Comparison of ENCODE assay signal across 8 mouse cellular contexts in the genomic region with DNA sequence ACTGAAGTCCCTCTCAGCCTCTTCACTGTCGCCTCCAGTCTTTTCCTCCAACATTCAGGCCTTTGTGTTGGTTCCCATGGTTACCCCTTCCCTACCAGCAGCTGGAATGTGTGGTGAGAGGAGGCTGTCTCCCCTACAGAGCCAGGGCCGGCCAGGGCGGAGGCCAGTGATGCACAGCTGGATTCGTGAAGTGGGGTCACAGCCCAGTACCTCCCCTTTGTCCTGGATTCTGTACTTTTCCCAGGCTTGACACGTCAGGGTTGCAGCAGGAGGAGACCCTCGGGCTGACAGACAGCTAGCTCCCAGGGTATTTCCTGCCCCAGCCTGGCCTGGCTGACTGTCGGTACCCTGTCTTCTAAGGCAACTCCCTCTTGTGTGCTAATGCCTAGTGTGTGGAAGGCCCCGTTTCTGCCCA.
DNase-seq lines count a peak whose midpoint lies in the region; ATAC-seq and TF ChIP-seq lines count a peak whose summit lies in the region.

No protein-coding gene starts in this region.

- no peak overlapping the region for H3K4me2 ChIP-seq in kidney, postnatal 0 days (ENCODE audit: low read length)
- H3K4me2 ChIP-seq in embryonic facial prominence, embryonic 14.5 days (ENCODE audit: low read depth, low read length): no peak overlapping the region
- 0 out of 2 replicates have a peak overlapping the region, but pooled peaks have one; percentile 17 for H3K4me2 ChIP-seq in intestine, postnatal 0 days (replicated peaks; ENCODE audit: low read depth)
- H3K4me2 ChIP-seq in midbrain, embryonic 14.5 days (ENCODE audit: low read length): peak overlapping the region; percentile 25

- H3K36me3 ChIP-seq in kidney, postnatal 0 days (ENCODE audit: insufficient read depth, low read length): no peaks in the 10 kb centered on the region
- no peaks in the 10 kb centered on the region for H3K36me3 ChIP-seq in embryonic facial prominence, embryonic 14.5 days (ENCODE audit: control insufficient read depth, insufficient read depth, low read length)
- peaks cover 19% of the 10 kb centered on the region for H3K36me3 ChIP-seq in intestine, postnatal 0 days (ENCODE audit: control insufficient read depth, insufficient read depth)
- no peaks in the 10 kb centered on the region for H3K36me3 ChIP-seq in midbrain, embryonic 14.5 days (ENCODE audit: control insufficient read depth, insufficient read depth, low read length)

- 16% methylated on average over 8 of the region's 8 CpGs for WGBS in kidney, postnatal 0 days
- WGBS in embryonic facial prominence, embryonic 14.5 days: 13% methylated on average over 8 of the region's 8 CpGs
- 29% methylated on average over 8 of the region's 8 CpGs for WGBS in intestine, postnatal 0 days
- 3% methylated on average over 8 of the region's 8 CpGs for WGBS in midbrain, embryonic 14.5 days

- ATAC-seq in kidney, postnatal 0 days (replicated peaks; ENCODE audit: low FRiP score, low read depth): peak; percentile 89
- ATAC-seq in embryonic facial prominence, embryonic 14.5 days (ENCODE audit: low read depth): peak; percentile 92
- no peak for ATAC-seq in intestine, postnatal 0 days
- peak; percentile 86 for ATAC-seq in midbrain, embryonic 14.5 days (ENCODE audit: low FRiP score, low TSS enrichment)
- no peak for ATAC-seq in CD4-positive, CD25-positive, alpha-beta regulatory T cell, adult 4 months

- H3K9me3 ChIP-seq in kidney, postnatal 0 days (replicated peaks; ENCODE audit: low read length): no peaks in the 10 kb centered on the region
- peaks cover 11% of the 10 kb centered on the region for H3K9me3 ChIP-seq in embryonic facial prominence, embryonic 14.5 days (ENCODE audit: control insufficient read depth, low read length)
- no peaks in the 10 kb centered on the region for H3K9me3 ChIP-seq in intestine, postnatal 0 days (ENCODE audit: control insufficient read depth)
- peaks cover 5% of the 10 kb centered on the region; the same call in 1 of the 2 replicates for H3K9me3 ChIP-seq in midbrain, embryonic 14.5 days (ENCODE audit: control insufficient read depth, low read length)

- H3K27me3 ChIP-seq in kidney, postnatal 0 days (ENCODE audit: insufficient read depth, low read length): no peaks in the 10 kb centered on the region
- no peaks in the 10 kb centered on the region for H3K27me3 ChIP-seq in embryonic facial prominence, embryonic 14.5 days (replicated peaks; ENCODE audit: control insufficient read depth, insufficient read depth, low read length)
- H3K27me3 ChIP-seq in intestine, postnatal 0 days (replicated peaks; ENCODE audit: control insufficient read depth, insufficient read depth, low read length): no peaks in the 10 kb centered on the region
- H3K27me3 ChIP-seq in midbrain, embryonic 14.5 days (ENCODE audit: control insufficient read depth, insufficient read depth, low read length): no peaks in the 10 kb centered on the region

- H3K27ac ChIP-seq in kidney, postnatal 0 days: peak overlapping the region; percentile 3
- no peak overlapping the region for H3K27ac ChIP-seq in embryonic facial prominence, embryonic 14.5 days (replicated peaks; ENCODE audit: low read depth, low read length)
- H3K27ac ChIP-seq in intestine, postnatal 0 days (ENCODE audit: low read depth, low read length): peak overlapping the region; percentile 24; the same call in 1 of the 2 replicates
- H3K27ac ChIP-seq in midbrain, embryonic 14.5 days (replicated peaks; ENCODE audit: low read depth, low read length): peak overlapping the region; percentile 78

- no peak overlapping the region for H3K4me3 ChIP-seq in kidney, postnatal 0 days (replicated peaks; ENCODE audit: low read depth, low read length)
- no peak overlapping the region for H3K4me3 ChIP-seq in embryonic facial prominence, embryonic 14.5 days (ENCODE audit: low read depth, low read length)
- no peak overlapping the region for H3K4me3 ChIP-seq in intestine, postnatal 0 days (ENCODE audit: low read depth, low read length)
- H3K4me3 ChIP-seq in midbrain, embryonic 14.5 days (replicated peaks; ENCODE audit: low read depth, low read length): no peak overlapping the region

- no peak overlapping the region for H3K9ac ChIP-seq in kidney, postnatal 0 days (ENCODE audit: low read depth, low read length)
- no peak overlapping the region for H3K9ac ChIP-seq in embryonic facial prominence, embryonic 14.5 days (ENCODE audit: low read depth, low read length)
- H3K9ac ChIP-seq in intestine, postnatal 0 days (ENCODE audit: low read depth, low read length): no peak overlapping the region
- H3K9ac ChIP-seq in midbrain, embryonic 14.5 days (replicated peaks; ENCODE audit: low read length): no peak overlapping the region; the same call in 1 of the 2 replicates

- H3K4me1 ChIP-seq in kidney, postnatal 0 days (replicated peaks; ENCODE audit: insufficient read depth, low read length): peaks cover 10% of the 10 kb centered on the region
- peaks cover 13% of the 10 kb centered on the region for H3K4me1 ChIP-seq in embryonic facial prominence, embryonic 14.5 days (ENCODE audit: control insufficient read depth, insufficient read depth, low read length)
- no peaks in the 10 kb centered on the region; the same call in 1 of the 2 replicates for H3K4me1 ChIP-seq in intestine, postnatal 0 days (replicated peaks; ENCODE audit: control insufficient read depth, insufficient read depth, low read length)
- peaks cover 16% of the 10 kb centered on the region for H3K4me1 ChIP-seq in midbrain, embryonic 14.5 days (ENCODE audit: control insufficient read depth, insufficient read depth, low read length)

- DNase-seq in kidney, postnatal 0 days (ENCODE audit: low spot score): peak; percentile 87
- DNase-seq in kidney, adult 9 months: no peak
- DNase-seq in embryonic facial prominence, embryonic 14.5 days (ENCODE audit: low spot score): peak; percentile 82
- DNase-seq in midbrain, embryonic 14.5 days: peak; percentile 86
- no peak for DNase-seq in natural killer cell, adult 2 months (ENCODE audit: low spot score in 2 of 2)
- DNase-seq in urinary bladder, adult 18-20 months (ENCODE audit: low spot score in 2 of 2): no peak

- no peak for TF ChIP-seq CTCF in kidney, postnatal 0 days (IDR thresholded peaks at IDR 0.05; ENCODE audit: low read depth)
- no peak for TF ChIP-seq CTCF in intestine, postnatal 0 days (IDR thresholded peaks at IDR 0.05; ENCODE audit: low read depth)

Comparison
In these comparisons a context has a peak if more than half of its experiments do, and no peak if none do; other contexts are left out.
1. DNase-seq: peak in kidney, postnatal 0 days (single experiment), embryonic facial prominence, embryonic 14.5 days (single experiment) and midbrain, embryonic 14.5 days (single experiment); none in kidney, adult 9 months (single experiment), natural killer cell, adult 2 months (0 of 2) and urinary bladder, adult 18-20 months (0 of 2).
2. ATAC-seq: peak in kidney, postnatal 0 days (single experiment), embryonic facial prominence, embryonic 14.5 days (single experiment) and midbrain, embryonic 14.5 days (single experiment); none in intestine, postnatal 0 days (single experiment) and CD4-positive, CD25-positive, alpha-beta regulatory T cell, adult 4 months (single experiment).
3. H3K4me2 ChIP-seq: peak in intestine, postnatal 0 days (single experiment) and midbrain, embryonic 14.5 days (single experiment); none in kidney, postnatal 0 days (single experiment) and embryonic facial prominence, embryonic 14.5 days (single experiment).